Mouse (Mus musculus) ES-E14 (cell line): Measurements from ENCODE around the gene Vmn1r204.
"Not testable (repeated sequence)": the region's sequence is repeated elsewhere in the genome, so short reads cannot be mapped to it uniquely, and the experiment has no call there.

Experiments used
- CHD2 ChIP-seq: IDR thresholded peaks from 2 replicates; pipeline ENCODE4 v1.6.1; 2014; ENCODE audit warnings: mild to moderate bottlenecking, low read depth, low read length, inconsistent platforms
- HCFC1 ChIP-seq: IDR thresholded peaks from 2 replicates; pipeline ENCODE4 v1.6.1; 2012; ENCODE audit warnings: low read length, inconsistent platforms, borderline replicate concordance; ENCODE audit not compliant: insufficient read depth
- MAFK ChIP-seq: IDR thresholded peaks from 2 replicates; pipeline ENCODE4 v1.6.1; 2014; ENCODE audit warnings: mild to moderate bottlenecking, low read depth, low read length, inconsistent platforms; ENCODE audit not compliant: insufficient read depth
- ZC3H11A ChIP-seq: IDR thresholded peaks from 2 replicates; pipeline ENCODE4 v1.6.1; 2012; ENCODE audit warnings: low read depth, mild to moderate bottlenecking, inconsistent platforms, low read length, borderline replicate concordance
- ZNF384 ChIP-seq: IDR thresholded peaks from 2 replicates; pipeline ENCODE4 v1.6.1; 2012; ENCODE audit warnings: low read depth, low read length, inconsistent platforms

DNA sequence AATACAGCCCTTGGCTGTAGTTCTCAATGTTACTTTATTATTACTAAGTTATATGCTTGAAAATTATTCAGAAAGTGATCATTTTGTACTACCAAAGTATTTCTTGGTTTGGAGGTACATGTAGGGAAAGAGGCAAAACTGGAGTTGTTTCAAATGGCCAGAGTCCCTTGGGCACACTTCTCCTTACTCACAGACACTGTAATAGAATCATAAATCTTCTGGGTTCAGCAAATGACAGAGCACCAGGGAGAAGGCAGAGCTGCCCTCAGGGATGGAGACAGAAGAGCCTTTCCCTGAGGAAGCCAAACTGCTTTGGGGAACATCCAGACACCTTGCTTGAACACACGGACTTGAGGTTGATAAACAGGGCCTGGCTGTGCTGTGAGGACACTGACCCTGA is at the start of gene Vmn1r204:
- not testable (repeated sequence) for TF ChIP-seq MAFK, HCFC1, ZC3H11A, CHD2, ZNF384
